Mouse (Mus musculus): Measurements from ENCODE around the gene Scin. TPM values are rescaled to one million over a fixed set of nuclear protein-coding genes. Genes with fewer than 3 reads are reported as not detected.

Gene Scin
- polyA plus RNA-seq, 1 experiment from 2014 or later, result 5.5 TPM

GRCm38 (mm10) chr12:40023014-40023642 is 110.9 kb downstream of the Scin start:
- 77% methylated on average over 3 of the region's 3 CpGs for WGBS
- H3K36me3 ChIP-seq, result no peaks in the 10 kb centered on the region
- no peaks in the 10 kb centered on the region for H3K27me3 ChIP-seq
- no peak for ATAC-seq (ENCODE audit: insufficient number of reproducible peaks, insufficient read depth, low FRiP score, low TSS enrichment, low read depth)
- no peaks in the 10 kb centered on the region for H3K9me3 ChIP-seq
- no peak overlapping the region for H3K27ac ChIP-seq
- no peaks in the 10 kb centered on the region for H3K4me1 ChIP-seq
- H3K4me2 ChIP-seq, result no peak overlapping the region
- no peak overlapping the region for H3K4me3 ChIP-seq
- no peak overlapping the region for H3K9ac ChIP-seq

DNA sequence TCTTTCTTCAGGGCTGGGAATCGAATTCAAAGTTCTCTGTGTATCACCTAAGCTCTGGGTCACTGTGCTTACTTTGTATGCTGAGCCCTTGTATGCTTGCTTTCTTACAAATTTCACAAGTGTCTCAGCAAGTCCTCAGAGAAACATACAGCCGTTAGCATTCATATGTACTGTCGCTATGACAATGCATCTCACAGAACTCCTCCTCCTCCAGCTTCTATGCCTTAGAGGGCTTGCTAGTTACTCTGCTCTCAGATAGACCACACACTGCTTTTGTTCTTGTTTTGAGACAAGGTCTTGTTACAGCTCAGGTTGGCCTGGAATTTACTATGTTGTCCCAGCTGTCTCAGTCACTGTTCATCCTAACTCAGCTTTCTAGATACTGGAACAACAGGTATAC is 111.7 kb downstream of the Scin start:
- H3K27ac ChIP-seq, result no peak overlapping the region
- no peaks in the 10 kb centered on the region for H3K36me3 ChIP-seq
- H3K4me2 ChIP-seq, result no peak overlapping the region
- H3K4me1 ChIP-seq, result no peaks in the 10 kb centered on the region
- no peaks in the 10 kb centered on the region for H3K27me3 ChIP-seq
- ATAC-seq (ENCODE audit: insufficient number of reproducible peaks, insufficient read depth, low FRiP score, low TSS enrichment, low read depth), result no peak
- no peak overlapping the region for H3K4me3 ChIP-seq
- WGBS, result 77% methylated on average over 3 of the region's 3 CpGs
- H3K9ac ChIP-seq, result no peak overlapping the region
- H3K9me3 ChIP-seq, result no peaks in the 10 kb centered on the region

DNA sequence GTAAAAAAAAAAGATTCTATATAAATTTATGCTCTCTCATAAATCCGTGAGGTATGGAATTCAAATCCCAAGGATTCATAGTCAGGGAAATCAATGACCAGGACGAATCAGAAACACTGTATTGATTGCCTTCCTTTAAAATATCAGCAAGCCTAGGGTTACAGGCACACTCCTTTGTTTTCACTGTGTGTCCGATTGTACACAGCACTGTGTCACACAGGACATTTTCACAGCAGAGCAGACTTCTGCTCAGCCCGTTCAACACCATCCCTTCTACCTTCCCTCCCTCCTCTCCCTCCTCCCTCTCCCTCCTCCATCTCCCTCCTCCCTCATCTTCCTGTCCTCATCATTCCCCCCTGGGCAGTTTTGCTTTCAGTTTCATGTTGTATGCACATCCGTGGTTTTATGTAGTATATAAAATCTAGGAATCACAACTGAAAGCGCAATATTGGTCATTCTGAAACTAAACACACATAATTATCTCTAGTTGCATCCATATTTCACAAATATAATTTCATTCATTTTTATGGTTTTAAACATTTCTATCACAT is 116.0 kb downstream of the Scin start:
- H3K27ac ChIP-seq, result no peak overlapping the region
- 80% methylated on average over 6 of the region's 6 CpGs for WGBS
- H3K4me3 ChIP-seq, result no peak overlapping the region
- 0 out of 2 replicates have a peak, but pooled peaks cover 4% of the 10 kb centered on the region for H3K4me1 ChIP-seq
- no peak overlapping the region for H3K9ac ChIP-seq
- ATAC-seq (ENCODE audit: insufficient number of reproducible peaks, insufficient read depth, low FRiP score, low TSS enrichment, low read depth), result no peak
- no peaks in the 10 kb centered on the region for H3K27me3 ChIP-seq
- H3K9me3 ChIP-seq, result no peaks in the 10 kb centered on the region
- no peak overlapping the region for H3K4me2 ChIP-seq
- no peaks in the 10 kb centered on the region for H3K36me3 ChIP-seq

- H3K4me3 ChIP-seq, result peak overlapping the region; percentile 38
- H3K27ac ChIP-seq, result peak overlapping the region; percentile 51; the same call in 1 of the 2 replicates
- no peaks in the 10 kb centered on the region for H3K9me3 ChIP-seq
- peak overlapping the region; percentile 58 for H3K4me2 ChIP-seq
- H3K4me1 ChIP-seq, result 0 out of 2 replicates have a peak, but pooled peaks cover 4% of the 10 kb centered on the region
- H3K36me3 ChIP-seq, result no peaks in the 10 kb centered on the region
- peak overlapping the region; percentile 62 for H3K9ac ChIP-seq
- H3K27me3 ChIP-seq, result no peaks in the 10 kb centered on the region
- WGBS, result 34% methylated on average over 19 of the region's 19 CpGs
- 0 out of 2 replicates have a peak, but pooled peaks have one; percentile 62 for ATAC-seq (ENCODE audit: insufficient number of reproducible peaks, insufficient read depth, low FRiP score, low TSS enrichment, low read depth)
Measured at GRCm38 (mm10) chr12:40016648-40017460, 117.2 kb downstream of the Scin start.

DNA sequence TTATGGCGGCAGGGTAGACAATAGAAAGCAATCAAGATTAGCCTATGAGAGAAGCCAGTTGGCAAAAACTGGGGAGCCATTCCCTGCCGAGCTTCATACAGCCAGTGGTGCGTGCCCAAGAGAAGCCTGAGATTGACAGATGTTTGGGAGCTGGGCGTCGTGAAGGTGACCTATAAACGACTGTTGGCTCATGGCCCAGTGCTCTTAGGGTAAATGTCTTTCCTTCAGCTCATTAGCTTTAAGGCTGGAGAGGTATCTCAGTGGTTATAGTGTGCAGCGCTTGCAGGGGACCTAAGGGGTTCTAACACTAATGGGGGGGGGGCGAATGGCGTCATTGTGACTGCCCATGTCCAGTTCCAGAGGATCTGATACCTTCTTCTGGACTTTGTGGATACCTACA is 118.0 kb downstream of the Scin start:
- H3K9me3 ChIP-seq, result no peaks in the 10 kb centered on the region
- no peaks in the 10 kb centered on the region for H3K36me3 ChIP-seq
- no peak for ATAC-seq (ENCODE audit: insufficient number of reproducible peaks, insufficient read depth, low FRiP score, low TSS enrichment, low read depth)
- H3K4me2 ChIP-seq, result no peak overlapping the region
- H3K27me3 ChIP-seq, result no peaks in the 10 kb centered on the region
- 88% methylated on average over 9 of the region's 9 CpGs for WGBS
- no peak overlapping the region for H3K27ac ChIP-seq
- H3K4me3 ChIP-seq, result no peak overlapping the region
- 0 out of 2 replicates have a peak, but pooled peaks cover 4% of the 10 kb centered on the region for H3K4me1 ChIP-seq
- H3K9ac ChIP-seq, result no peak overlapping the region

DNA sequence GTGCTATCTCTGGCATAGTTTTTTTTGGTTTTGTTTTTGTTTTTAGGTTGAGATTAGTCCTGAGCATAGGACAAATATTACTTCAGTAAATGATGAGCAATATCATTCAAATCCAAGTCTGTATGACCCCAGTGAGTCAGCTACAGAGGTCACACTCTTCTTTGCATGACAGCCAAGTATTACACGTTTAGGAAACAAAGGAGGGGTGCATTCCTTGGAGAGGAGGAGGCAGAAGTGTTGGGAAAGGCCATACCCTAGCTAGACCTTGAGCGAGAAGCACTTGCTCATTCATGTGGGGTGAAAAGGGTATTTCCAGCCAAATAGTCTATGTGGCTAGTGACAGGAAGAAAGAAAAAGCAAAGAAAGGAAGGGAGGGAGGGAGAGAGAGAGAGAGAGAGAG is 124.2 kb downstream of the Scin start:
- Histone ChIP-seq H3K27ac (no peak overlapping the region), H3K4me2 (no peak overlapping the region), H3K9me3 (no peaks in the 10 kb centered on the region), H3K27me3 (no peaks in the 10 kb centered on the region), H3K4me1 (no peaks in the 10 kb centered on the region), H3K4me3 (no peak overlapping the region), H3K9ac (no peak overlapping the region), H3K36me3 (no peaks in the 10 kb centered on the region)
- WGBS, result 55% methylated on average over 2 of the region's 2 CpGs
- no peak for ATAC-seq (ENCODE audit: insufficient number of reproducible peaks, insufficient read depth, low FRiP score, low TSS enrichment, low read depth)

Other genes starting within 250 kb of the Scin start
- 48.4 and 49.4 TPM in 2 replicates for gene Arl4a, start 96.2 kb downstream of the Scin start, polyA plus RNA-seq (2015; fragmentation: Nextera tagmentation; extraction: Ambion mirVana)
- 0.22 TPM in 1 of 2 replicates, not detected in the other for gene Lsmem1, start 65.3 kb upstream of the Scin start, polyA plus RNA-seq (2015; fragmentation: Nextera tagmentation; extraction: Ambion mirVana)
- 113 and 121 TPM in 2 replicates for gene Ifrd1, start 114.3 kb upstream of the Scin start, polyA plus RNA-seq (2015; fragmentation: Nextera tagmentation; extraction: Ambion mirVana)